Comparison of ENCODE assay signal across 8 mouse cellular contexts in the genomic region with DNA sequence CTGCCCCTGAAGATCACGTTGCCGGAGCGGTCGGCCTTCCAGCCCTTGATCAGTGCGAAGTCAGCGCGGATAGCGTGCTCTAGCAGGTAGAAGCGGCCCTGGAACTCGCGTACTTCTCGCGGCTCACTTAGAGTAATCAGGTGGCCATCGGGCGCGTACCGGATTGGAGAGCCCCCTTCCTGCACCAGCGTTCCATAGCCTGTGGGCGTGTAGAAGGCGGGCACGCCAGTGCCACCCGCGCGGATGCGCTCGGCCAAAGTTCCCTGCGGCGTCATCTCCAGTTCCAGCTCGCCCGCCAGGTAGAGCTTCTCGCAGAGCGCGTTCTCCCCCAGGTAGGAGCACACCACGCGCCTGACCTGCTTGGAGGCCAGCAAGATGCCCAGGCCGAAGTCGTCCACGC. TPM values are rescaled to one million over a fixed set of nuclear protein-coding genes. Genes with fewer than 3 reads are reported as not detected.
DNase-seq lines count a peak whose midpoint lies in the region; ATAC-seq and TF ChIP-seq lines count a peak whose summit lies in the region.
"Not testable (repeated sequence)": the region's sequence is repeated elsewhere in the genome, so short reads cannot be mapped to it uniquely, and the experiment has no call there.

No protein-coding gene starts in this region.

- not testable (repeated sequence) for DNase-seq in forebrain, embryonic 10.5 days (ENCODE audit: extremely low spot score, low spot score); liver, postnatal 0 days
- peak; percentile 22 to 29 for DNase-seq in kidney, postnatal 4 days
- DNase-seq in right cerebral cortex, postnatal 4 days: peak; percentile 37

- WGBS in forebrain, embryonic 10.5 days: 24% methylated on average over 22 of the region's 38 CpGs
- 12% methylated on average over 27 of the region's 38 CpGs for WGBS in heart, embryonic 12.5 days
- WGBS in hindbrain, embryonic 16.5 days: 16% methylated on average over 20 of the region's 38 CpGs
- 19% methylated on average over 27 of the region's 38 CpGs for WGBS in liver, postnatal 0 days (ENCODE audit: insufficient replicate concordance)
- WGBS in midbrain, embryonic 15.5 days: 9% methylated on average over 18 of the region's 38 CpGs

- not testable (repeated sequence) for TF ChIP-seq POLR2A in ES-Bruce4 (IDR thresholded peaks at IDR 0.05; ENCODE audit: insufficient read depth, low read length)

- not testable (repeated sequence) for TF ChIP-seq CTCF in ES-Bruce4 (IDR thresholded peaks at IDR 0.05; ENCODE audit: low read depth, low read length); liver, postnatal 0 days (IDR thresholded peaks at IDR 0.05; ENCODE audit: low read depth)

- H3K36me3 ChIP-seq in ES-Bruce4 (ENCODE audit: control insufficient read depth, insufficient read depth, low read length, poor library complexity, severe bottlenecking); forebrain, embryonic 10.5 days (replicated peaks); heart, embryonic 12.5 days; hindbrain, embryonic 16.5 days (ENCODE audit: control insufficient read depth, insufficient read depth, low read length); liver, postnatal 0 days (replicated peaks; ENCODE audit: insufficient read depth, low read length); midbrain, embryonic 15.5 days (replicated peaks): not testable (repeated sequence)

- H3K9me3 ChIP-seq in ES-Bruce4 (replicated peaks; ENCODE audit: control insufficient read depth, insufficient read depth, low read length, poor library complexity, severe bottlenecking); forebrain, embryonic 10.5 days; heart, embryonic 12.5 days (replicated peaks); hindbrain, embryonic 16.5 days (ENCODE audit: control insufficient read depth, low read length); liver, postnatal 0 days (ENCODE audit: low read length); midbrain, embryonic 15.5 days: not testable (repeated sequence)

- TF ChIP-seq EP300 in ES-Bruce4 (IDR thresholded peaks at IDR 0.05; ENCODE audit: insufficient read depth, low read depth, low read length); liver, postnatal 0 days (IDR thresholded peaks at IDR 0.05; ENCODE audit: low read depth): not testable (repeated sequence)

- 0 out of 2 replicates have a peak, but pooled peaks have one; percentile 7 for ATAC-seq in heart, embryonic 12.5 days (ENCODE audit: insufficient number of reproducible peaks, low FRiP score)
- ATAC-seq in hindbrain, embryonic 16.5 days: peak; percentile 70
- ATAC-seq in liver, postnatal 0 days: 0 out of 2 replicates have a peak, but pooled peaks have one; percentile 36
- ATAC-seq in midbrain, embryonic 15.5 days (replicated peaks): peak; percentile 72

- peak overlapping the region; percentile 1; the same call in 1 of the 2 replicates for H3K4me3 ChIP-seq in ES-Bruce4 (ENCODE audit: low read depth, low read length)
- peak overlapping the region; percentile 41 for H3K4me3 ChIP-seq in forebrain, embryonic 10.5 days
- peak overlapping the region; percentile 35 for H3K4me3 ChIP-seq in heart, embryonic 12.5 days
- peak overlapping the region; percentile 34 for H3K4me3 ChIP-seq in hindbrain, embryonic 16.5 days (ENCODE audit: low read length)
- not testable (repeated sequence) for H3K4me3 ChIP-seq in liver, postnatal 0 days (ENCODE audit: low read depth, low read length)
- peak overlapping the region; percentile 26 for H3K4me3 ChIP-seq in midbrain, embryonic 15.5 days

- peak overlapping the region; percentile 65 for H3K4me2 ChIP-seq in heart, embryonic 12.5 days
- H3K4me2 ChIP-seq in hindbrain, embryonic 16.5 days (ENCODE audit: low read length): peak overlapping the region; percentile 52
- H3K4me2 ChIP-seq in liver, postnatal 0 days (ENCODE audit: low read depth, low read length): not testable (repeated sequence)
- H3K4me2 ChIP-seq in midbrain, embryonic 15.5 days: peak overlapping the region; percentile 46

- H3K9ac ChIP-seq in ES-Bruce4 (ENCODE audit: low read depth, poor library complexity, severe bottlenecking); heart, embryonic 12.5 days; hindbrain, embryonic 16.5 days (ENCODE audit: low read depth, low read length); liver, postnatal 0 days (replicated peaks); midbrain, embryonic 15.5 days: not testable (repeated sequence)

- not testable (repeated sequence) for H3K4me1 ChIP-seq in ES-Bruce4 (ENCODE audit: control insufficient read depth, insufficient read depth, low read length); hindbrain, embryonic 16.5 days (ENCODE audit: control insufficient read depth, insufficient read depth, low read depth, low read length); liver, postnatal 0 days (ENCODE audit: insufficient read depth); midbrain, embryonic 15.5 days
- peaks cover 18% of the 10 kb centered on the region for H3K4me1 ChIP-seq in forebrain, embryonic 10.5 days
- H3K4me1 ChIP-seq in heart, embryonic 12.5 days (replicated peaks): peaks cover 15% of the 10 kb centered on the region

- not testable (repeated sequence) for H3K27ac ChIP-seq in ES-Bruce4 (ENCODE audit: insufficient read depth, low read length); forebrain, embryonic 10.5 days; heart, embryonic 12.5 days (ENCODE audit: poor library complexity, severe bottlenecking); hindbrain, embryonic 16.5 days (ENCODE audit: low read depth, low read length); liver, postnatal 0 days (ENCODE audit: low read depth); midbrain, embryonic 15.5 days

- not testable (repeated sequence) for H3K27me3 ChIP-seq in ES-Bruce4 (ENCODE audit: control insufficient read depth, insufficient read depth, low read length, poor library complexity, severe bottlenecking); hindbrain, embryonic 16.5 days (replicated peaks; ENCODE audit: control insufficient read depth, insufficient read depth, low read length); liver, postnatal 0 days (ENCODE audit: insufficient read depth, low read length); midbrain, embryonic 15.5 days (replicated peaks)
- H3K27me3 ChIP-seq in forebrain, embryonic 10.5 days (ENCODE audit: poor library complexity, severe bottlenecking): peaks cover 47% of the 10 kb centered on the region
- peaks cover 31% of the 10 kb centered on the region for H3K27me3 ChIP-seq in heart, embryonic 12.5 days (replicated peaks)

RNA-seq across cellular contexts. Expression of gene Oxct2a, which starts 0.5 kb away (rescaled TPM):
- 0.45 TPM in 1 of 2 replicates, not detected in the other for polyA plus RNA-seq in ES-Bruce4 (2011; ENCODE audit: insufficient read depth, insufficient read length, low read depth, missing spikeins)
- not detected in 2 replicates for polyA plus RNA-seq in forebrain, embryonic 10.5 days (2016; fragmentation: Nextera tagmentation; extraction: Ambion mirVana)
- not detected in 2 replicates for polyA plus RNA-seq in heart, embryonic 12.5 days (2016; fragmentation: Nextera tagmentation; extraction: Ambion mirVana)
- polyA plus RNA-seq in hindbrain, embryonic 16.5 days (2015; fragmentation: Nextera tagmentation; extraction: Ambion mirVana): 0.12 and 0.14 TPM in 2 replicates
- polyA plus RNA-seq in liver, postnatal 0 days (2015; fragmentation: Nextera tagmentation; extraction: Ambion mirVana): not detected in 2 replicates
- 0.26 TPM in 1 of 2 replicates, not detected in the other for polyA plus RNA-seq in midbrain, embryonic 15.5 days (2015; fragmentation: Nextera tagmentation; extraction: Ambion mirVana)

RNA-seq across cellular contexts. Expression of gene Bmp8a, which starts 20.1 kb away (rescaled TPM):
- polyA plus RNA-seq in ES-Bruce4 (2011; ENCODE audit: insufficient read depth, insufficient read length, low read depth, missing spikeins): 2.3 and 2.4 TPM in 2 replicates
- polyA plus RNA-seq in forebrain, embryonic 10.5 days (2016; fragmentation: Nextera tagmentation; extraction: Ambion mirVana): 0.14 TPM in 1 of 2 replicates, not detected in the other
- 0.14 and 0.31 TPM in 2 replicates for polyA plus RNA-seq in heart, embryonic 12.5 days (2016; fragmentation: Nextera tagmentation; extraction: Ambion mirVana)
- polyA plus RNA-seq in hindbrain, embryonic 16.5 days (2015; fragmentation: Nextera tagmentation; extraction: Ambion mirVana): 0.22 and 0.26 TPM in 2 replicates
- polyA plus RNA-seq in liver, postnatal 0 days (2015; fragmentation: Nextera tagmentation; extraction: Ambion mirVana): 0.11 and 0.21 TPM in 2 replicates
- 0.46 TPM in 1 of 2 replicates, not detected in the other for polyA plus RNA-seq in midbrain, embryonic 15.5 days (2015; fragmentation: Nextera tagmentation; extraction: Ambion mirVana)

Comparison
In these comparisons a context has a peak if more than half of its experiments do, and no peak if none do; other contexts are left out.
1. ATAC-seq: peak in every context shown above with its lines; median percentile 72 in midbrain, embryonic 15.5 days; 70 in hindbrain, embryonic 16.5 days; 36 in liver, postnatal 0 days; 7 in heart, embryonic 12.5 days.